Mouse (Mus musculus) spleen, adult 2 months (tissue): ENCODE measurements around the gene Tmem259.

Experiments
- CTCF ChIP-seq: fragments of 200-500 bp; IDR thresholded peaks from 2 replicates; pipeline ENCODE4 v1.5.1; 2011; ENCODE audit warnings: mild to moderate bottlenecking, inconsistent platforms; ENCODE audit not compliant: insufficient read depth, insufficient read length, insufficient replicate concordance; ENCODE audit errors: extremely low read depth
- POLR2A ChIP-seq: fragments of 200-500 bp; IDR thresholded peaks from 2 replicates; pipeline ENCODE4 v1.6.1; 2011; ENCODE audit warnings: low read depth, low read length, inconsistent platforms

DNA sequence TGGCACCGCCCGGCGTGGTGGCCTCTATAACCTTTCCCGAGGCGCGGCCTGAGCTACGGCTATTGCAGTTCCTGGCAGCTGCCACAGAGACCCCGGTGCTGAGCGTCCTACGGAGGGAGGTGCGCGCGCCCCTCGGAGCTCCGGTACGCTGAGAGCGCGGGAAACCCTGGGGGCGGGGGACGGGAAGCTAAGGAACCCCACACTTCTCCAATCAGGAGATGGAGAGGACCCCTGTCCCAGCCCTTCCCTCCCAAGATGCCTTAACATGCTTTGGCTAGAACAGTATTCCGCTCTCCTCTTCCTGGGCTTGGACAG lies 13.0 kb downstream of the Tmem259 start:
- TF ChIP-seq CTCF (no peak), POLR2A (no peak)
